Mouse (Mus musculus): Measurements from ENCODE around the gene Gm27029. TPM values are rescaled to one million over a fixed set of nuclear protein-coding genes. Genes with fewer than 3 reads are reported as not detected.

The Gm27029 gene
- polyA plus RNA-seq, 1 experiment from 2014 or later = 5.7 TPM

DNA sequence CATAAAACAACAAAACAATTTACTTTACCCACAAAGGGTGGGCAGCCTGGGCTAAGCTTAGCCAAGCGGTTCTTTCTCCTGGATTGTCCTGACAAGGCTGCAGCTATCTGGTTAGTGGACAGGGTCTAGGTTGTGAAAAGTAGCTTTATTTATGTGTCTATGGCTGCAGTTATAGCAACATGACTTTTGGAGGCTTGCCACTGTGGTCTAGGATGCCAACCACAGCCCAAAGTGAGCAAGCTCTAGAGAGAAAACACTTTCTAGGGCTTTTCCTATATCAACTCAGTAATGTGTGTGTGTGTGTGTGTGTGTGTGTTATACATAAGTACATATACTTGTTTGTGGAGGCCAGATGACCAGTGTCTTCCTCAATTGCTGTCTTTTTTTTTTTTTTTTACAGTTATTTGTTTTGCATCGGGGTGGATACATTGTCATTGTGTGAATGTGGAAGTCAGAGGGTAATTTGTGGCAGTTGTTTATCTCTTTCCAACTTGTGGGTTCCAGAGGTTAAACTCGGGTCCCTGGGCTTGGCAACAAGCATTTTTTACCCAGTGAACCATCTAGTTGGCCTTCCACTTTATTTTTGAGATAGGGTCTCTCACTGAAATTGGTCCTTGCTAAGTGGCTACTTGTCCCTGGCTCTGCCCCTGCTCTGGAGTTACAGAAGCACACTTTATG lies 67.0 kb downstream of the Gm27029 start:
- Histone ChIP-seq H3K4me1 (replicated peaks) (no peaks in the 10 kb centered on the region), H3K9ac (no peak overlapping the region), H3K36me3 (no peaks in the 10 kb centered on the region), H3K9me3 (no peaks in the 10 kb centered on the region), H3K4me3 (no peak overlapping the region), H3K27ac (replicated peaks) (no peak overlapping the region), H3K4me2 (no peak overlapping the region), H3K27me3 (no peaks in the 10 kb centered on the region)
- 83% methylated on average over 3 of the region's 3 CpGs for WGBS
- ATAC-seq (ENCODE audit: low read depth) = no peak

Small RNA genes within 50 kb of the gene (microRNA-seq; reads per million reads assigned to microRNA genes)
- gene Mir6929 = not detected

Other genes with a start within 250 kb of the Gm27029 start
- gene Ccr10, start 249.4 kb downstream of the Gm27029 start, polyA plus RNA-seq (2015; fragmentation: Nextera tagmentation; extraction: Ambion mirVana) = 0.40 and 0.91 TPM in 2 replicates
- 15.4 and 17.9 TPM in 2 replicates for gene Ezh1, start 198.3 kb downstream of the Gm27029 start, polyA plus RNA-seq (2015; fragmentation: Nextera tagmentation; extraction: Ambion mirVana)
- 97.6 and 108 TPM in 2 replicates for gene Ramp2, start 178.8 kb downstream of the Gm27029 start, polyA plus RNA-seq (2015; fragmentation: Nextera tagmentation; extraction: Ambion mirVana)
- gene Vps25, start 171.1 kb downstream of the Gm27029 start, polyA plus RNA-seq (2015; fragmentation: Nextera tagmentation; extraction: Ambion mirVana) = 114 and 117 TPM in 2 replicates
- gene Wnk4, start 164.2 kb downstream of the Gm27029 start, polyA plus RNA-seq (2015; fragmentation: Nextera tagmentation; extraction: Ambion mirVana) = 5.5 and 6.8 TPM in 2 replicates
- 0.89 and 1.0 TPM in 2 replicates for gene Cntd1, start 145.8 kb downstream of the Gm27029 start, polyA plus RNA-seq (2015; fragmentation: Nextera tagmentation; extraction: Ambion mirVana)
- gene Coa3, start 145.7 kb downstream of the Gm27029 start, polyA plus RNA-seq (2015; fragmentation: Nextera tagmentation; extraction: Ambion mirVana) = 211 and 238 TPM in 2 replicates
- gene Becn1, start 122.5 kb downstream of the Gm27029 start, polyA plus RNA-seq (2015; fragmentation: Nextera tagmentation; extraction: Ambion mirVana) = 173 and 178 TPM in 2 replicates
- gene Psme3, start 108.6 kb downstream of the Gm27029 start, polyA plus RNA-seq (2015; fragmentation: Nextera tagmentation; extraction: Ambion mirVana) = 126 and 133 TPM in 2 replicates
- gene Aoc2, start 99.7 kb downstream of the Gm27029 start, polyA plus RNA-seq (2015; fragmentation: Nextera tagmentation; extraction: Ambion mirVana) = 2.0 and 2.1 TPM in 2 replicates
- 0.07 TPM in 1 of 2 replicates, not detected in the other for gene Aoc3, start 94.2 kb downstream of the Gm27029 start, polyA plus RNA-seq (2015; fragmentation: Nextera tagmentation; extraction: Ambion mirVana)
- gene G6pc, start 57.2 kb downstream of the Gm27029 start, polyA plus RNA-seq (2015; fragmentation: Nextera tagmentation; extraction: Ambion mirVana) = not detected in 2 replicates
- gene Aarsd1, start 7.2 kb downstream of the Gm27029 start, polyA plus RNA-seq (2015; fragmentation: Nextera tagmentation; extraction: Ambion mirVana) = 79.4 and 90.0 TPM in 2 replicates
- gene Rundc1, start 289 bp upstream of the Gm27029 start, polyA plus RNA-seq (2015; fragmentation: Nextera tagmentation; extraction: Ambion mirVana) = 25.5 and 28.5 TPM in 2 replicates
- gene Ptges3l, start 537 bp upstream of the Gm27029 start, polyA plus RNA-seq (2015; fragmentation: Nextera tagmentation; extraction: Ambion mirVana) = 3.3 and 4.3 TPM in 2 replicates
- gene Rpl27, start 17.5 kb upstream of the Gm27029 start, polyA plus RNA-seq (2015; fragmentation: Nextera tagmentation; extraction: Ambion mirVana) = 303 and 315 TPM in 2 replicates
- 3.6 and 3.8 TPM in 2 replicates for gene Ifi35, start 23.6 kb upstream of the Gm27029 start, polyA plus RNA-seq (2015; fragmentation: Nextera tagmentation; extraction: Ambion mirVana)
- gene Rnd2, start 40.2 kb upstream of the Gm27029 start, polyA plus RNA-seq (2015; fragmentation: Nextera tagmentation; extraction: Ambion mirVana) = 80.5 and 83.0 TPM in 2 replicates
- gene Vat1, start 41.4 kb upstream of the Gm27029 start, polyA plus RNA-seq (2015; fragmentation: Nextera tagmentation; extraction: Ambion mirVana) = 72.6 and 75.8 TPM in 2 replicates
- gene Brca1, start 127.2 kb upstream of the Gm27029 start, polyA plus RNA-seq (2015; fragmentation: Nextera tagmentation; extraction: Ambion mirVana) = 3.0 and 3.2 TPM in 2 replicates
- 99.4 and 107 TPM in 2 replicates for gene Nbr1, start 127.4 kb upstream of the Gm27029 start, polyA plus RNA-seq (2015; fragmentation: Nextera tagmentation; extraction: Ambion mirVana)
- 3.5 and 4.9 TPM in 2 replicates for gene Tmem106a, start 157.4 kb upstream of the Gm27029 start, polyA plus RNA-seq (2015; fragmentation: Nextera tagmentation; extraction: Ambion mirVana)
- gene Gm11634, start 174.5 kb upstream of the Gm27029 start, polyA plus RNA-seq (2015; fragmentation: Nextera tagmentation; extraction: Ambion mirVana) = not detected in 2 replicates
- gene Rdm1, start 202.4 kb upstream of the Gm27029 start, polyA plus RNA-seq (2015; fragmentation: Nextera tagmentation; extraction: Ambion mirVana) = 16.0 and 16.4 TPM in 2 replicates
- gene Arl4d, start 240.7 kb upstream of the Gm27029 start, polyA plus RNA-seq (2015; fragmentation: Nextera tagmentation; extraction: Ambion mirVana) = 18.1 and 19.8 TPM in 2 replicates